Mouse (Mus musculus): ENCODE measurements at regions not wholly inside any gene's neighbourhood (a gene's known extent, or its start where the extent isn't known, plus 50 kb on each side); places are given as distances from the start of the nearest gene placed in this dataset.

GRCm38 (mm10) chr1:6928658-6929057 is 2121.0 kb downstream of the Gm37988 start:
- DNase-seq = no peak

- DNase-seq = no peak
These were observed 2124.2 kb downstream of the Gm37988 start for GRCm38 (mm10) chr1:6931876-6932275.

GRCm38 (mm10) chr1:6969838-6970237 is 2162.1 kb downstream of the Gm37988 start:
- DNase-seq = no peak

GRCm38 (mm10) chr1:6973749-6974327 is 2166.1 kb downstream of the Gm37988 start:
- DNase-seq = no peak

GRCm38 (mm10) chr1:6979626-6980025 is 2171.9 kb downstream of the Gm37988 start:
- DNase-seq = no peak

- no peak for DNase-seq
These were observed 2176.5 kb downstream of the Gm37988 start for GRCm38 (mm10) chr1:6984226-6984625.

- DNase-seq = no peak
These were observed 2189.9 kb downstream of the Gm37988 start for GRCm38 (mm10) chr1:6997611-6998010.

GRCm38 (mm10) chr1:7010184-7010583 is 2202.5 kb downstream of the Gm37988 start:
- DNase-seq = peak; percentile 13

All from kidney, adult 11 months (tissue).